Mouse (Mus musculus) lung, embryonic 14.5 days (tissue): ENCODE measurements at regions not wholly inside any gene's neighbourhood (a gene's known extent, or its start where the extent isn't known, plus 50 kb on each side); places are given as distances from the start of the nearest gene placed in this dataset.

Experiments
- ATAC-seq: fragments of 200-750 bp; cut with Nextera tagmentation; 2 replicates; pipeline ENCODE4 v1.8.0; 2017; ENCODE audit warnings: mild to moderate bottlenecking, moderate TSS enrichment, moderate library complexity; ENCODE audit not compliant: insufficient read depth
- DNase-seq: peaks from one replicate; pipeline ENCODE4 v3.0.0-alpha.2; 2015
- H3K27ac ChIP-seq: fragments of 300-500 bp; sonication (generic); 2 replicates; pipeline ENCODE4 v1.5.1; 2014; ENCODE audit warnings: low read depth, mild to moderate bottlenecking, moderate library complexity
- H3K27me3 ChIP-seq: fragments of 300-500 bp; sonication (generic); 2 replicates; pipeline ENCODE4 v1.6.1; 2014; ENCODE audit warnings: low read length, control low read depth; ENCODE audit not compliant: insufficient read depth
- H3K36me3 ChIP-seq: fragments of 300-500 bp; sonication (generic); 2 replicates; pipeline ENCODE4 v1.6.1; 2014; ENCODE audit warnings: control low read depth; ENCODE audit not compliant: insufficient read depth
- H3K4me1 ChIP-seq: fragments of 300-500 bp; sonication (generic); 2 replicates; pipeline ENCODE4 v1.6.1; 2014; ENCODE audit warnings: antibody characterized with exemption, control low read depth; ENCODE audit not compliant: insufficient read depth
- H3K4me2 ChIP-seq: fragments of 300-500 bp; sonication (generic); 2 replicates; pipeline ENCODE4 v1.6.1; 2014; ENCODE audit warnings: mild to moderate bottlenecking
- H3K4me3 ChIP-seq: fragments of 300-500 bp; sonication (generic); 2 replicates; pipeline ENCODE4 v1.5.1; 2014; ENCODE audit warnings: low read depth, low read length
- H3K9ac ChIP-seq: fragments of 300-500 bp; sonication (generic); 2 replicates; pipeline ENCODE4 v1.6.1; 2014
- H3K9me3 ChIP-seq: fragments of 300-500 bp; sonication (generic); 2 replicates; pipeline ENCODE4 v1.6.1; 2016; ENCODE audit warnings: low read depth, low read length, control low read depth
- CTCF ChIP-seq: IDR thresholded peaks from 2 replicates; pipeline ENCODE4 v1.5.1; 2016; ENCODE audit warnings: antibody characterized with exemption, low read depth
- WGBS: fragments of 180-500 bp; shearing (Covaris S2); extraction: QIAGEN DNeasy Blood & Tissue Kit; methylation state at CpG from one replicate; pipeline ENCODE4 v1.1.7; 2014; 5-methylcytosine and 5-hydroxymethylcytosine counted together

- 89% methylated on average over 4 of the region's 4 CpGs for WGBS
Measured at GRCm38 (mm10) chr13:111962155-111962554, 153.4 kb upstream of the Map3k1 start.

GRCm38 (mm10) chr13:111966113-111966512 is 157.3 kb upstream of the Map3k1 start:
- ATAC-seq (no peak), DNase-seq (peak; percentile 37)
- H3K27me3 ChIP-seq = no peaks in the 10 kb centered on the region
- H3K9me3 ChIP-seq = no peaks in the 10 kb centered on the region
- no peak overlapping the region for H3K4me2 ChIP-seq
- 30% methylated on average over 6 of the region's 6 CpGs for WGBS
- H3K36me3 ChIP-seq = no peaks in the 10 kb centered on the region
- no peak overlapping the region for H3K27ac ChIP-seq
- H3K4me3 ChIP-seq = no peak overlapping the region
- no peak for TF ChIP-seq CTCF
- H3K9ac ChIP-seq = no peak overlapping the region
- peaks cover 20% of the 10 kb centered on the region; the same call in 1 of the 2 replicates for H3K4me1 ChIP-seq

More at GRCm38 (mm10) chr13:111962155-111962554, 153.4 kb upstream of the Map3k1 start:
- no peaks in the 10 kb centered on the region for H3K36me3 ChIP-seq
- H3K9me3 ChIP-seq = no peaks in the 10 kb centered on the region
- H3K4me2 ChIP-seq = no peak overlapping the region
- no peak for ATAC-seq
- H3K27ac ChIP-seq = no peak overlapping the region
- H3K4me1 ChIP-seq = 0 out of 2 replicates have a peak, but pooled peaks cover 7% of the 10 kb centered on the region
- no peak for DNase-seq
- no peak for TF ChIP-seq CTCF
- no peak overlapping the region for H3K4me3 ChIP-seq
- no peaks in the 10 kb centered on the region for H3K27me3 ChIP-seq
- no peak overlapping the region for H3K9ac ChIP-seq

GRCm38 (mm10) chr13:111966627-111967026 is 157.8 kb upstream of the Map3k1 start:
- Histone ChIP-seq H3K9me3 (no peaks in the 10 kb centered on the region), H3K27me3 (no peaks in the 10 kb centered on the region), H3K27ac (no peak overlapping the region), H3K4me2 (no peak overlapping the region), H3K4me1 (peaks cover 20% of the 10 kb centered on the region; the same call in 1 of the 2 replicates), H3K36me3 (no peaks in the 10 kb centered on the region), H3K9ac (no peak overlapping the region), H3K4me3 (no peak overlapping the region)
- ATAC-seq = peak; percentile 55
- DNase-seq = peak; percentile 68
- WGBS = 11% methylated on average over 3 of the region's 3 CpGs
- no peak for TF ChIP-seq CTCF

- Histone ChIP-seq H3K4me3 (no peak overlapping the region), H3K9me3 (no peaks in the 10 kb centered on the region), H3K9ac (no peak overlapping the region), H3K27me3 (no peaks in the 10 kb centered on the region), H3K4me1 (peaks cover 20% of the 10 kb centered on the region; the same call in 1 of the 2 replicates), H3K27ac (no peak overlapping the region), H3K4me2 (no peak overlapping the region), H3K36me3 (no peaks in the 10 kb centered on the region)
- WGBS = 80% methylated on average over 7 of the region's 7 CpGs
- TF ChIP-seq CTCF = no peak
- DNase-seq = no peak
- ATAC-seq = no peak
Measured at GRCm38 (mm10) chr13:111968197-111968596, 159.4 kb upstream of the Map3k1 start.

- Histone ChIP-seq H3K27ac (no peak overlapping the region), H3K27me3 (no peaks in the 10 kb centered on the region), H3K36me3 (no peaks in the 10 kb centered on the region), H3K4me3 (no peak overlapping the region), H3K4me1 (peaks cover 6% of the 10 kb centered on the region), H3K9ac (no peak overlapping the region), H3K4me2 (no peak overlapping the region), H3K9me3 (no peaks in the 10 kb centered on the region)
- no peak for ATAC-seq
- no peak for TF ChIP-seq CTCF
- no peak for DNase-seq
- WGBS = 42% methylated on average over 4 of the region's 4 CpGs
Measured at GRCm38 (mm10) chr13:111974282-111974681, 165.5 kb upstream of the Map3k1 start.

- DNase-seq (no peak), ATAC-seq (no peak)
- Histone ChIP-seq H3K27ac (no peak overlapping the region), H3K9ac (no peak overlapping the region), H3K27me3 (no peaks in the 10 kb centered on the region), H3K4me1 (peaks cover 18% of the 10 kb centered on the region), H3K9me3 (no peaks in the 10 kb centered on the region), H3K4me2 (no peak overlapping the region), H3K36me3 (no peaks in the 10 kb centered on the region), H3K4me3 (no peak overlapping the region)
- TF ChIP-seq CTCF = no peak
- WGBS = 81% methylated on average over 3 of the region's 3 CpGs
Measured at GRCm38 (mm10) chr13:111975549-111975948, 166.8 kb upstream of the Map3k1 start.

GRCm38 (mm10) chr13:111977769-111978674 is 169.2 kb upstream of the Map3k1 start:
- 61% methylated on average over 31 of the region's 31 CpGs for WGBS
- Histone ChIP-seq H3K9ac (no peak overlapping the region), H3K27me3 (no peaks in the 10 kb centered on the region), H3K4me1 (peaks cover 18% of the 10 kb centered on the region), H3K36me3 (no peaks in the 10 kb centered on the region), H3K4me3 (no peak overlapping the region), H3K9me3 (no peaks in the 10 kb centered on the region), H3K27ac (peak overlapping the region; percentile 63), H3K4me2 (peak overlapping the region; percentile 35)
- TF ChIP-seq CTCF = no peak
- ATAC-seq = peak; percentile 42; the same call in 1 of the 2 replicates
- peak; percentile 68 for DNase-seq
